Mouse (Mus musculus): ENCODE results near the gene Arap1. TPM values are rescaled to one million over a fixed set of nuclear protein-coding genes. Genes with fewer than 3 reads are reported as not detected.

The Arap1 gene
- polyA plus RNA-seq, 1 experiment from 2014 or later = 14.5 TPM

DNA sequence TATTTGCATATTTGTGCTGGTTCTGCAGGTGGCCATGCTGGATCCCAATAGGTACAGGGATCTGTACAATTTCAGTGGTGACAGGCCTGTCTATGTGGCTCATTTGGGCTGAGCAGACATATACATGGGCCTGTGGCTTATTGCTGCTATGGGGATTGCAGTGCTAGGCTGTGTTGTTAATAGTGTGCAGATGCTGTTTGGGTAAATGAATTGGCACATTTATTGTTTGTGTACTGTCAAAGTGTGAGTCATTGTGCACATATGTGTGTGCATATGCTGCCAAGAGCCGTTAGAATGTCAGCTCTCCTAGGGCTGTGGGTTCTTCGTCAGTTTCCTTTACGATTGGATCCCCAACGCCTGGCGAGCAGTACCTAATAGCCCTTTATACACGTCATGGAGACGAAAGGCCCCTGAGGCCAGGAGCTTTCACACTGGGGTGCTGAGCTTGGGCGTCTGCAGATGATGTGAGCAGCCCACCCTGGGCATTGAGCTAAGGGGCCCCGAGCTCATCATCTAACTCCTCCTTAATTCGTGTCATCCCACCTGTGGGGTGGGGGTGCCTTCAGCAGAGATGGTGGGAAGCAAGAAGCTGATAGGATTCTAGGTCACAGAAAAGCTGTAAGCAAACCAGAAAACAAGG lies 29.0 kb downstream of the Arap1 start:
- no peaks in the 10 kb centered on the region for H3K36me3 ChIP-seq (ENCODE audit: control insufficient read depth, insufficient read depth, low read length)
- 77% methylated on average over 10 of the region's 10 CpGs for WGBS
- H3K4me3 ChIP-seq (ENCODE audit: low read depth, low read length) = no peak overlapping the region
- no peak overlapping the region for H3K9ac ChIP-seq (ENCODE audit: low read length)
- DNase-seq (ENCODE audit: low spot score) = no peak
- no peak overlapping the region for H3K27ac ChIP-seq (ENCODE audit: low read depth, low read length)
- no peak overlapping the region for H3K4me2 ChIP-seq (ENCODE audit: low read depth, low read length, severe bottlenecking)
- ATAC-seq (replicated peaks; ENCODE audit: low FRiP score) = no peak
- H3K27me3 ChIP-seq (ENCODE audit: control insufficient read depth, insufficient read depth, low read length) = no peaks in the 10 kb centered on the region
- peaks cover 9% of the 10 kb centered on the region; the same call in 1 of the 2 replicates for H3K4me1 ChIP-seq (replicated peaks; ENCODE audit: control insufficient read depth, insufficient read depth, low read length)
- no peaks in the 10 kb centered on the region for H3K9me3 ChIP-seq (ENCODE audit: control insufficient read depth, low read length)

DNA sequence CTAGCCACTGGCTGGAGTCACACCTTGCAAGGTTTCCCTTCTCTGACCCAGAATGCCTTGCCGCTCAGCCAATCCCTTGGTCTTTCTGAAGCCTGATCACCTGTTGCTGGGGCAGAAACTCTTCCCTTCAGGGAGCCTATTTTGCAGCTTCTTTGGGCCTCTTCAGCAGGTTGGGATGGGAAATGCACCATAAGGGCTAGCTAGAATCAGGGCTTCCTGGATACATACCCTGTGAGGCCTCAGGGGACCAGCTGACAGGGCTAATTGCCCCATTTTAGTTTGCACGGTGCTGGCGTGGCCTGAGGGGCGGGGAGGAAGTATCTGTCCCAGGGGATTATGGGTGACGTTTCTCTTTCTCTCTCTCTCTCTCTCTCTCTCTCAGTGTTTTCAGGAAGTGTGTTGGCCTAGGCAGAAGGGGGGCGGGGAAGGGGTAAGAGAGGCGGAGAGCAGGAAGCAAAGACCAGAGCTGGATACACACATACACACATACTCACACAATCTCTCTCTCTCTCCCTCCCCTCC lies 29.9 kb downstream of the Arap1 start:
- ATAC-seq (replicated peaks; ENCODE audit: low FRiP score) (peak; percentile 60; the same call in 1 of the 2 replicates), DNase-seq (ENCODE audit: low spot score) (peak; percentile 60)
- 26% methylated on average over 7 of the region's 7 CpGs for WGBS
- no peaks in the 10 kb centered on the region for H3K9me3 ChIP-seq (ENCODE audit: control insufficient read depth, low read length)
- no peak overlapping the region for H3K27ac ChIP-seq (ENCODE audit: low read depth, low read length)
- H3K9ac ChIP-seq (ENCODE audit: low read length) = peak overlapping the region; percentile 20; the same call in 1 of the 2 replicates
- H3K4me2 ChIP-seq (ENCODE audit: low read depth, low read length, severe bottlenecking) = peak overlapping the region; percentile 29; the same call in 1 of the 2 replicates
- H3K4me1 ChIP-seq (replicated peaks; ENCODE audit: control insufficient read depth, insufficient read depth, low read length) = peaks cover 12% of the 10 kb centered on the region; the same call in 1 of the 2 replicates
- H3K4me3 ChIP-seq (ENCODE audit: low read depth, low read length) = no peak overlapping the region
- no peaks in the 10 kb centered on the region for H3K27me3 ChIP-seq (ENCODE audit: control insufficient read depth, insufficient read depth, low read length)
- H3K36me3 ChIP-seq (ENCODE audit: control insufficient read depth, insufficient read depth, low read length) = no peaks in the 10 kb centered on the region

- no peaks in the 10 kb centered on the region for H3K9me3 ChIP-seq (ENCODE audit: control insufficient read depth, low read length)
- no peaks in the 10 kb centered on the region for H3K36me3 ChIP-seq (ENCODE audit: control insufficient read depth, insufficient read depth, low read length)
- no peak for DNase-seq (ENCODE audit: low spot score)
- 0 out of 2 replicates have a peak, but pooled peaks have one; percentile 12 for ATAC-seq (replicated peaks; ENCODE audit: low FRiP score)
- 0 out of 2 replicates have a peak overlapping the region, but pooled peaks have one; percentile 8 for H3K4me2 ChIP-seq (ENCODE audit: low read depth, low read length, severe bottlenecking)
- peaks cover 12% of the 10 kb centered on the region; the same call in 1 of the 2 replicates for H3K4me1 ChIP-seq (replicated peaks; ENCODE audit: control insufficient read depth, insufficient read depth, low read length)
- H3K27me3 ChIP-seq (ENCODE audit: control insufficient read depth, insufficient read depth, low read length) = no peaks in the 10 kb centered on the region
- peak overlapping the region; percentile 20; the same call in 1 of the 2 replicates for H3K9ac ChIP-seq (ENCODE audit: low read length)
- H3K27ac ChIP-seq (ENCODE audit: low read depth, low read length) = no peak overlapping the region
- WGBS = 76% methylated on average over 3 of the region's 3 CpGs
- H3K4me3 ChIP-seq (ENCODE audit: low read depth, low read length) = no peak overlapping the region
Observed at GRCm38 (mm10) chr7:101378285-101378684, 30.4 kb downstream of the Arap1 start.

DNA sequence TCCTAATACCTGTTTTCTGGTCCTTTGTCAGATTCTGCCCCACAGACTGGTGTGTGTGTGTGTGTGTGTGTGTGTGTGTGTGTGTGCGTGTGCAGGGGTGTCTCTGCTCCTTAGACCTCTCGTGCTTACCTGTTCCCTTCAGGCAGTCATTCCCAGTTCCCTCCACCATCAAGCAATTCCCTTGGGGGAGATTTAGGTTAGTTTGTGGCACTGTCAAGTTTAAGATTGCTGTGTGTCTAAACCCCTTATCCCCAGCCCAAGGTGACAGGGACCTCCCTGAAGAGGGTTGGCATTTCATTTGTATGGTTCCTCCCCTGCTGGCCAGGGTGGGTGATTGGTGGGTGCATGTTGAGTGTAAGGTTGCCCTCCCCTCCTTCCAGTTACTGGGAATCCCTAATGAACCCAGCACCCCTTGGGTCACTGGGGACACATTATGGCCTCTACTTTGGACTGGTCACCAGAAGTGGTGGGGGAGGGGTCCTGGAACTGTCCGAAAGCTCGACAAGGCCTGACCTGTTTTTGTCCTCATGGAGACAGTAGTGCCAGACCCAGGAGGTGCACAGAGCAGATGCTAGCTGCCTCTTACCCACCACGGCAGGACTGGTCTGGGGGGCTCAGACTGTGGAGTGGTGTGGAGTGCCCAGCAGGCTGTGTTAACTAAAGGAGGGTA lies 31.1 kb downstream of the Arap1 start:
- peaks cover 12% of the 10 kb centered on the region; the same call in 1 of the 2 replicates for H3K4me1 ChIP-seq (replicated peaks; ENCODE audit: control insufficient read depth, insufficient read depth, low read length)
- 73% methylated on average over 5 of the region's 5 CpGs for WGBS
- no peaks in the 10 kb centered on the region for H3K27me3 ChIP-seq (ENCODE audit: control insufficient read depth, insufficient read depth, low read length)
- H3K9ac ChIP-seq (ENCODE audit: low read length) = no peak overlapping the region; the same call in 1 of the 2 replicates
- H3K36me3 ChIP-seq (ENCODE audit: control insufficient read depth, insufficient read depth, low read length) = no peaks in the 10 kb centered on the region
- DNase-seq (ENCODE audit: low spot score) (no peak), ATAC-seq (replicated peaks; ENCODE audit: low FRiP score) (no peak)
- H3K4me3 ChIP-seq (ENCODE audit: low read depth, low read length) = no peak overlapping the region
- no peak overlapping the region for H3K4me2 ChIP-seq (ENCODE audit: low read depth, low read length, severe bottlenecking)
- H3K9me3 ChIP-seq (ENCODE audit: control insufficient read depth, low read length) = no peaks in the 10 kb centered on the region
- H3K27ac ChIP-seq (ENCODE audit: low read depth, low read length) = no peak overlapping the region

GRCm38 (mm10) chr7:101379732-101380131 lies 31.9 kb downstream of the Arap1 start:
- no peak for ATAC-seq (replicated peaks; ENCODE audit: low FRiP score)
- Histone ChIP-seq H3K9ac (ENCODE audit: low read length) (no peak overlapping the region), H3K9me3 (ENCODE audit: control insufficient read depth, low read length) (no peaks in the 10 kb centered on the region), H3K27ac (ENCODE audit: low read depth, low read length) (no peak overlapping the region), H3K4me2 (ENCODE audit: low read depth, low read length, severe bottlenecking) (no peak overlapping the region), H3K4me3 (ENCODE audit: low read depth, low read length) (no peak overlapping the region), H3K36me3 (ENCODE audit: control insufficient read depth, insufficient read depth, low read length) (no peaks in the 10 kb centered on the region), H3K4me1 (replicated peaks; ENCODE audit: control insufficient read depth, insufficient read depth, low read length) (peaks cover 12% of the 10 kb centered on the region; the same call in 1 of the 2 replicates), H3K27me3 (ENCODE audit: control insufficient read depth, insufficient read depth, low read length) (no peaks in the 10 kb centered on the region)
- 73% methylated on average over 2 of the region's 2 CpGs for WGBS
- no peak for DNase-seq (ENCODE audit: low spot score)

DNA sequence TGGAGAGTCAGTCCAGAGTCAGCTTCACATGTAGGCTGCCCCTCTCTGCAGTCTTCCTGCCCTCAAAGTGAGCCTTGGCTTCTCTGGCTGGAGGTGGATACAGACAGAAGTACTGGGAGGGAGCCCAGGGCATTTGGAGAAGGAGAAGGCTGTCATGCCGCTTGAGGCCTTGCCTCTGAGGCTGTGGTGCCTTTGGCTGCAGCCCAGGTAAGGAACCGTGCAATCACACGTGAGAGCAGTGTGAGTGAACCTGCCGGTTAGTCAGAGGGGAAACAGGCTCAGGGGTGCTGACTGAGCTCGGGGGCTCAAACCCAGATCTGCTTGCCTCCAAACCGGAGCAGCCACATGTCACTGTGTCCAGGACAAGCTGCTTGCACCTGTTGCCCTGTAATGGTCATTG lies 33.6 kb downstream of the Arap1 start:
- H3K27ac ChIP-seq (ENCODE audit: low read depth, low read length) = no peak overlapping the region
- no peak for DNase-seq (ENCODE audit: low spot score)
- H3K36me3 ChIP-seq (ENCODE audit: control insufficient read depth, insufficient read depth, low read length) = no peaks in the 10 kb centered on the region
- no peak overlapping the region for H3K4me2 ChIP-seq (ENCODE audit: low read depth, low read length, severe bottlenecking)
- no peak overlapping the region for H3K9ac ChIP-seq (ENCODE audit: low read length)
- H3K9me3 ChIP-seq (ENCODE audit: control insufficient read depth, low read length) = no peaks in the 10 kb centered on the region
- WGBS = 78% methylated on average over 6 of the region's 6 CpGs
- no peaks in the 10 kb centered on the region for H3K27me3 ChIP-seq (ENCODE audit: control insufficient read depth, insufficient read depth, low read length)
- H3K4me1 ChIP-seq (replicated peaks; ENCODE audit: control insufficient read depth, insufficient read depth, low read length) = peaks cover 14% of the 10 kb centered on the region; the same call in 1 of the 2 replicates
- no peak overlapping the region for H3K4me3 ChIP-seq (ENCODE audit: low read depth, low read length)
- ATAC-seq (replicated peaks; ENCODE audit: low FRiP score) = no peak

- H3K27ac ChIP-seq (ENCODE audit: low read depth, low read length) = no peak overlapping the region
- H3K36me3 ChIP-seq (ENCODE audit: control insufficient read depth, insufficient read depth, low read length) = no peaks in the 10 kb centered on the region
- peaks cover 14% of the 10 kb centered on the region; the same call in 1 of the 2 replicates for H3K4me1 ChIP-seq (replicated peaks; ENCODE audit: control insufficient read depth, insufficient read depth, low read length)
- H3K9ac ChIP-seq (ENCODE audit: low read length) = no peak overlapping the region
- ATAC-seq (replicated peaks; ENCODE audit: low FRiP score) = no peak
- DNase-seq (ENCODE audit: low spot score) = no peak
- H3K9me3 ChIP-seq (ENCODE audit: control insufficient read depth, low read length) = no peaks in the 10 kb centered on the region
- no peaks in the 10 kb centered on the region for H3K27me3 ChIP-seq (ENCODE audit: control insufficient read depth, insufficient read depth, low read length)
- no peak overlapping the region for H3K4me2 ChIP-seq (ENCODE audit: low read depth, low read length, severe bottlenecking)
- 75% methylated on average over 8 of the region's 8 CpGs for WGBS
- H3K4me3 ChIP-seq (ENCODE audit: low read depth, low read length) = no peak overlapping the region
Observed at GRCm38 (mm10) chr7:101382378-101382777, 34.5 kb downstream of the Arap1 start.

GRCm38 (mm10) chr7:101383756-101384155 lies 35.9 kb downstream of the Arap1 start:
- H3K27ac ChIP-seq (ENCODE audit: low read depth, low read length) = no peak overlapping the region

More at GRCm38 (mm10) chr7:101383756-101384155, 35.9 kb downstream of the Arap1 start:
- Histone ChIP-seq H3K4me3 (ENCODE audit: low read depth, low read length) (no peak overlapping the region), H3K9me3 (ENCODE audit: control insufficient read depth, low read length) (no peaks in the 10 kb centered on the region), H3K27me3 (ENCODE audit: control insufficient read depth, insufficient read depth, low read length) (no peaks in the 10 kb centered on the region), H3K36me3 (ENCODE audit: control insufficient read depth, insufficient read depth, low read length) (no peaks in the 10 kb centered on the region), H3K9ac (ENCODE audit: low read length) (no peak overlapping the region), H3K4me2 (ENCODE audit: low read depth, low read length, severe bottlenecking) (no peak overlapping the region), H3K4me1 (replicated peaks; ENCODE audit: control insufficient read depth, insufficient read depth, low read length) (0 out of 2 replicates have a peak, but pooled peaks cover 5% of the 10 kb centered on the region)
- no peak for DNase-seq (ENCODE audit: low spot score)
- 76% methylated on average over 3 of the region's 3 CpGs for WGBS
- ATAC-seq (replicated peaks; ENCODE audit: low FRiP score) = no peak

Data from forebrain, embryonic 11.5 days (tissue).